Mouse (Mus musculus) heart, adult 2 months (tissue): Measurements from ENCODE around the gene Pard6a.

Experiments used
- CTCF ChIP-seq: fragments of 200-600 bp; IDR thresholded peaks from 2 replicates; pipeline ENCODE4 v1.8.1; 2022; ENCODE audit warnings: antibody characterized with exemption, mild to moderate bottlenecking, moderate library complexity
- EP300 ChIP-seq: fragments of 200-500 bp; IDR thresholded peaks from 2 replicates; pipeline ENCODE4 v1.6.1; 2011; ENCODE audit warnings: low read depth, low read length, control low read depth; ENCODE audit not compliant: insufficient read depth
- POLR2A ChIP-seq: fragments of 200-500 bp; IDR thresholded peaks from 2 replicates; pipeline ENCODE4 v1.6.1; 2011; ENCODE audit warnings: mild to moderate bottlenecking, low read depth, low read length, control low read depth; ENCODE audit not compliant: insufficient read depth

DNA sequence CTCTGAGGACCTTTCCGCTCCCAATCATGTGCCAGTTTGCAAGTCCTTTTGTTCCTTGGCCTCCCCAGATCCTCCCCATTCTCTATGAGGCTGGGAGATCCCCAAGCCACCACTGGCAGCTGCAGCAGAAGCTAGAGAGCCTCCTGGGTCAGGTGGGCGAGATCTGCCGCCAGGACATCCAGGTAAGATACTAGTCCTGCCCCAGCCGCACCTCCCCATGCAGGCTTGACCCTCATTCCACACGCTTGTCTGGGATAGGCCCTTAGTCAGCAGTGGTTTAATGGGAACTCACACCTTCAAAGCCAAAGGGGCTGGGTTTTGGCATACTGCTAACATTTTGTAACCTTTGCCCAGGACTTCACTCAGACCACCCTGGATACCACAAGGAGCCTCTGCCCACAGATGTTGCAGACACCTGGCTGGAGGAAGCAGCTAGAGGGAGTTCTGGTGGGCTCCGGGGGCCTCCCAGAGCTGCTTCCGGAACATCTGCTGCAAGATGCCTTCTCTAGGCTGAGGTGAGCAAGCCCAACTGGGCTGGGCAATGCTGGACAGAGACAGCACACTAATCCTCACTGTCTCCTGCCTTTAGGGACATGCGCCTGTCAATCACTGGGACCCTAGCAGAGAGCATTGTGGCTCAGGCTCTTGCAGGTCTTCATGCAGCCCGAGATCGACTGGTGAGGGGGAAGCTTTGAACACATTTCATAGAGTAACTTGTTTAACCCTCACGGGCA, 8.3 kb upstream of the Pard6a start:
- TF ChIP-seq EP300 (no peak), CTCF (no peak), POLR2A (no peak)
